Mouse (Mus musculus): ENCODE measurements at regions not wholly inside any gene's neighbourhood (a gene's known extent, or its start where the extent isn't known, plus 50 kb on each side); places are given as distances from the start of the nearest gene placed in this dataset.

GRCm38 (mm10) chr3:40456070-40456469 lies 75.0 kb upstream of the Intu start:
- WGBS: 72% methylated on average over 2 of the region's 2 CpGs
- H3K27me3 ChIP-seq: no peaks in the 10 kb centered on the region
- ATAC-seq (ENCODE audit: low FRiP score, low read depth): no peak
- H3K4me3 ChIP-seq: no peak overlapping the region
- H3K4me1 ChIP-seq: no peaks in the 10 kb centered on the region
- no peak overlapping the region for H3K9ac ChIP-seq (replicated peaks)
- H3K27ac ChIP-seq (replicated peaks): no peak overlapping the region
- H3K4me2 ChIP-seq (replicated peaks): no peak overlapping the region
- H3K36me3 ChIP-seq: no peaks in the 10 kb centered on the region
- no peaks in the 10 kb centered on the region for H3K9me3 ChIP-seq

- no peaks in the 10 kb centered on the region for H3K27me3 ChIP-seq
- H3K4me1 ChIP-seq: no peaks in the 10 kb centered on the region
- no peak overlapping the region for H3K4me3 ChIP-seq
- no peaks in the 10 kb centered on the region for H3K36me3 ChIP-seq
- no peak for ATAC-seq (ENCODE audit: low FRiP score, low read depth)
- no peak overlapping the region for H3K4me2 ChIP-seq (replicated peaks)
- H3K27ac ChIP-seq (replicated peaks): no peak overlapping the region
- WGBS: 85% methylated on average over 5 of the region's 5 CpGs
- no peaks in the 10 kb centered on the region for H3K9me3 ChIP-seq
- no peak overlapping the region for H3K9ac ChIP-seq (replicated peaks)
Observed at GRCm38 (mm10) chr3:40458490-40458889, 72.6 kb upstream of the Intu start.

- Histone ChIP-seq H3K9me3 (no peaks in the 10 kb centered on the region), H3K4me3 (no peak overlapping the region), H3K9ac (replicated peaks) (no peak overlapping the region), H3K4me1 (no peaks in the 10 kb centered on the region), H3K27me3 (no peaks in the 10 kb centered on the region), H3K27ac (replicated peaks) (no peak overlapping the region), H3K4me2 (replicated peaks) (no peak overlapping the region), H3K36me3 (no peaks in the 10 kb centered on the region)
- 86% methylated on average over 5 of the region's 5 CpGs for WGBS
- ATAC-seq (ENCODE audit: low FRiP score, low read depth): no peak
Observed at GRCm38 (mm10) chr3:40463446-40463845, 67.6 kb upstream of the Intu start.

GRCm38 (mm10) chr3:40470101-40470500 lies 61.0 kb upstream of the Intu start:
- WGBS: 72% methylated on average over 6 of the region's 6 CpGs
- Histone ChIP-seq H3K9ac (replicated peaks) (no peak overlapping the region), H3K9me3 (no peaks in the 10 kb centered on the region), H3K4me1 (no peaks in the 10 kb centered on the region), H3K4me2 (replicated peaks) (no peak overlapping the region), H3K27me3 (no peaks in the 10 kb centered on the region), H3K27ac (replicated peaks) (no peak overlapping the region), H3K36me3 (no peaks in the 10 kb centered on the region), H3K4me3 (no peak overlapping the region)
- no peak for ATAC-seq (ENCODE audit: low FRiP score, low read depth)

GRCm38 (mm10) chr3:40472766-40473165 lies 58.3 kb upstream of the Intu start:
- WGBS: 88% methylated on average over 6 of the region's 6 CpGs
- Histone ChIP-seq H3K27ac (replicated peaks) (no peak overlapping the region), H3K27me3 (no peaks in the 10 kb centered on the region), H3K9ac (replicated peaks) (no peak overlapping the region), H3K4me3 (no peak overlapping the region), H3K4me1 (no peaks in the 10 kb centered on the region), H3K4me2 (replicated peaks) (no peak overlapping the region), H3K36me3 (no peaks in the 10 kb centered on the region), H3K9me3 (no peaks in the 10 kb centered on the region)
- no peak for ATAC-seq (ENCODE audit: low FRiP score, low read depth)

- H3K4me3 ChIP-seq: no peak overlapping the region
- H3K36me3 ChIP-seq: no peaks in the 10 kb centered on the region
- no peak overlapping the region for H3K4me2 ChIP-seq (replicated peaks)
- no peak overlapping the region for H3K27ac ChIP-seq (replicated peaks)
- H3K4me1 ChIP-seq: no peaks in the 10 kb centered on the region
- 76% methylated on average over 15 of the region's 15 CpGs for WGBS
- no peaks in the 10 kb centered on the region for H3K9me3 ChIP-seq
- no peak overlapping the region for H3K9ac ChIP-seq (replicated peaks)
- ATAC-seq (ENCODE audit: low FRiP score, low read depth): no peak
- no peaks in the 10 kb centered on the region for H3K27me3 ChIP-seq
Observed at GRCm38 (mm10) chr3:40480258-40480951, 50.7 kb upstream of the Intu start.

Measured in midbrain, embryonic 12.5 days (tissue).